9 mouse cellular contexts compared by ENCODE assay signal in genomic region chr19:45737208-45737845, GRCm38 (mm10). TPM values are rescaled to one million over a fixed set of nuclear protein-coding genes. Genes with fewer than 3 reads are reported as not detected.
DNase-seq lines count a peak whose midpoint lies in the region; ATAC-seq and TF ChIP-seq lines count a peak whose summit lies in the region.
"Had no signal": no experiment of that assay in that cellular context is flagged by ENCODE, and none has a peak within 500 bp of the region (broad histone marks: within the 10 kb centered on the region; RNA-seq: fewer than 3 reads in every experiment).

No protein-coding gene starts in this region.

- no peak overlapping the region for H3K27ac ChIP-seq in lung, embryonic 14.5 days (ENCODE audit: low read depth)
- H3K27ac ChIP-seq in forebrain, embryonic 11.5 days (ENCODE audit: low read depth, low read length), result no peak overlapping the region
- H3K27ac ChIP-seq in limb, embryonic 12.5 days, result no peak overlapping the region
- H3K27ac ChIP-seq in small intestine, adult 2 months (ENCODE audit: insufficient read depth, low read depth, low read length), result no peak overlapping the region

- H3K4me1 ChIP-seq in lung, embryonic 14.5 days (ENCODE audit: insufficient read depth), result peaks cover 9% of the 10 kb centered on the region; the same call in 1 of the 2 replicates
- peaks cover 11% of the 10 kb centered on the region for H3K4me1 ChIP-seq in forebrain, embryonic 11.5 days (replicated peaks; ENCODE audit: control insufficient read depth, insufficient read depth, low read length)
- peaks cover 69% of the 10 kb centered on the region for H3K4me1 ChIP-seq in limb, embryonic 12.5 days (replicated peaks)
- peaks cover 7% of the 10 kb centered on the region for H3K4me1 ChIP-seq in small intestine, adult 2 months (ENCODE audit: control insufficient read depth, insufficient read depth, insufficient read length, low read length)

- no peak for TF ChIP-seq CTCF in lung, embryonic 14.5 days (IDR thresholded peaks at IDR 0.05; ENCODE audit: low read depth)
- TF ChIP-seq CTCF in small intestine, adult 2 months (IDR thresholded peaks at IDR 0.05; ENCODE audit: extremely low read depth, insufficient read length, insufficient replicate concordance, low read depth, low read length), result no peak

- H3K4me3 ChIP-seq in lung, embryonic 14.5 days (ENCODE audit: low read depth, low read length), result peak overlapping the region; percentile 27
- peak overlapping the region; percentile 13; the same call in 1 of the 2 replicates for H3K4me3 ChIP-seq in forebrain, embryonic 11.5 days (ENCODE audit: low read depth, low read length)
- peak overlapping the region; percentile 29 for H3K4me3 ChIP-seq in limb, embryonic 12.5 days (replicated peaks)
- H3K4me3 ChIP-seq in small intestine, adult 2 months (ENCODE audit: low read depth, low read length), result peak overlapping the region; percentile 2; the same call in 1 of the 2 replicates

- no peak overlapping the region for H3K9ac ChIP-seq in lung, embryonic 14.5 days
- peak overlapping the region; percentile 27 for H3K9ac ChIP-seq in forebrain, embryonic 11.5 days (ENCODE audit: low read length)
- peak overlapping the region; percentile 13; the same call in 1 of the 2 replicates for H3K9ac ChIP-seq in limb, embryonic 12.5 days (replicated peaks)

- H3K27me3 ChIP-seq in lung, embryonic 14.5 days (ENCODE audit: insufficient read depth, low read length), result peaks cover 99% of the 10 kb centered on the region
- peaks cover 93% of the 10 kb centered on the region for H3K27me3 ChIP-seq in forebrain, embryonic 11.5 days (ENCODE audit: control insufficient read depth, insufficient read depth, low read length)
- H3K27me3 ChIP-seq in limb, embryonic 12.5 days, result peaks cover 98% of the 10 kb centered on the region
- peaks cover 68% of the 10 kb centered on the region for H3K27me3 ChIP-seq in small intestine, adult 2 months (ENCODE audit: control insufficient read depth, insufficient read depth, low read length)

- H3K36me3 ChIP-seq in lung, embryonic 14.5 days (ENCODE audit: insufficient read depth), result no peaks in the 10 kb centered on the region
- H3K36me3 ChIP-seq in forebrain, embryonic 11.5 days (ENCODE audit: control insufficient read depth, insufficient read depth, low read length), result no peaks in the 10 kb centered on the region
- H3K36me3 ChIP-seq in limb, embryonic 12.5 days, result no peaks in the 10 kb centered on the region
- H3K36me3 ChIP-seq in small intestine, adult 2 months (ENCODE audit: control insufficient read depth, insufficient read depth, low read length), result no peaks in the 10 kb centered on the region

- WGBS in lung, embryonic 14.5 days, result 15% methylated on average over 23 of the region's 23 CpGs
- WGBS in forebrain, embryonic 11.5 days, result 6% methylated on average over 19 of the region's 23 CpGs
- WGBS in limb, embryonic 12.5 days, result 10% methylated on average over 23 of the region's 23 CpGs
- 25% methylated on average over 23 of the region's 23 CpGs for WGBS in small intestine, adult 2 months

- peak; percentile 39; the same call in 1 of the 2 replicates for ATAC-seq in lung, embryonic 14.5 days (ENCODE audit: insufficient read depth)
- ATAC-seq in forebrain, embryonic 11.5 days (replicated peaks; ENCODE audit: low FRiP score), result no peak; the same call in 1 of the 2 replicates
- peak; percentile 10; the same call in 1 of the 2 replicates for ATAC-seq in limb, embryonic 12.5 days (ENCODE audit: insufficient number of reproducible peaks, insufficient read depth, low FRiP score, low TSS enrichment, low read depth)
- ATAC-seq in megakaryocyte progenitor cell, adult 5-6 weeks (replicated peaks; ENCODE audit: poor library complexity), result no peak

- H3K9me3 ChIP-seq in lung, embryonic 14.5 days (ENCODE audit: low read depth, low read length), result no peaks in the 10 kb centered on the region
- H3K9me3 ChIP-seq in forebrain, embryonic 11.5 days (ENCODE audit: control insufficient read depth, low read length), result no peaks in the 10 kb centered on the region
- H3K9me3 ChIP-seq in limb, embryonic 12.5 days, result no peaks in the 10 kb centered on the region

- DNase-seq in lung, embryonic 14.5 days, result no peak
- no peak for DNase-seq in lung, postnatal 14 days
- DNase-seq in forebrain, embryonic 11.5 days (ENCODE audit: low spot score), result peak; percentile 57
- no peak for DNase-seq in ovary, postnatal 36 days (ENCODE audit: low spot score)
- DNase-seq in layer of hippocampus, adult 9-11 months, result no peak

- no peak for TF ChIP-seq POLR2A in small intestine, adult 2 months (IDR thresholded peaks at IDR 0.05; ENCODE audit: low read depth, low read length)

- H3K4me2 ChIP-seq in lung, embryonic 14.5 days, result peak overlapping the region; percentile 62
- H3K4me2 ChIP-seq in forebrain, embryonic 11.5 days (ENCODE audit: low read depth, low read length, severe bottlenecking), result peak overlapping the region; percentile 44
- peak overlapping the region; percentile 57 for H3K4me2 ChIP-seq in limb, embryonic 12.5 days

RNA-seq across cellular contexts. Expression of gene Fgf8, which starts 5.4 kb away (rescaled TPM):
- not detected in 2 replicates for polyA plus RNA-seq in lung, embryonic 14.5 days (2014; fragmentation: Nextera tagmentation; extraction: Ambion mirVana)
- polyA plus RNA-seq in forebrain, embryonic 11.5 days (2014; fragmentation: Nextera tagmentation; extraction: Ambion mirVana), result 18.3 and 22.2 TPM in 2 replicates
- polyA plus RNA-seq in limb, embryonic 12.5 days (2016; fragmentation: Nextera tagmentation; extraction: Ambion mirVana), result 16.1 and 18.3 TPM in 2 replicates
- polyA plus RNA-seq in small intestine, adult 2 months (2012; rRNA removed), result not detected in 2 replicates
- total RNA-seq in megakaryocyte progenitor cell, adult 5-6 weeks (2015), result not detected in 2 replicates
- not detected in 2 replicates for total RNA-seq in megakaryocyte progenitor cell, adult 5-6 weeks (2017)
- polyA plus RNA-seq: large intestine, adult 2 months had no signal

RNA-seq across cellular contexts. Expression of gene Npm3, which starts 12.1 kb away (rescaled TPM):
- polyA plus RNA-seq in lung, embryonic 14.5 days (2014; fragmentation: Nextera tagmentation; extraction: Ambion mirVana), result 19.7 and 20.0 TPM in 2 replicates
- 13.1 and 18.2 TPM in 2 replicates for polyA plus RNA-seq in forebrain, embryonic 11.5 days (2014; fragmentation: Nextera tagmentation; extraction: Ambion mirVana)
- polyA plus RNA-seq in limb, embryonic 12.5 days (2016; fragmentation: Nextera tagmentation; extraction: Ambion mirVana), result 12.2 and 12.8 TPM in 2 replicates
- polyA plus RNA-seq in small intestine, adult 2 months (2012; rRNA removed), result 12.9 and 24.5 TPM in 2 replicates
- 105 and 126 TPM in 2 replicates for total RNA-seq in megakaryocyte progenitor cell, adult 5-6 weeks (2015)
- 115 and 121 TPM in 2 replicates for total RNA-seq in megakaryocyte progenitor cell, adult 5-6 weeks (2017)

RNA-seq across cellular contexts. Expression of gene Mgea5, which starts 46.3 kb away (rescaled TPM):
- polyA plus RNA-seq in lung, embryonic 14.5 days (2014; fragmentation: Nextera tagmentation; extraction: Ambion mirVana), result 58.3 and 61.8 TPM in 2 replicates
- 83.4 and 88.9 TPM in 2 replicates for polyA plus RNA-seq in forebrain, embryonic 11.5 days (2014; fragmentation: Nextera tagmentation; extraction: Ambion mirVana)
- 84.2 and 87.9 TPM in 2 replicates for polyA plus RNA-seq in limb, embryonic 12.5 days (2016; fragmentation: Nextera tagmentation; extraction: Ambion mirVana)
- 3.4 and 8.3 TPM in 2 replicates for polyA plus RNA-seq in small intestine, adult 2 months (2012; rRNA removed)
- 65.4 and 66.0 TPM in 2 replicates for total RNA-seq in megakaryocyte progenitor cell, adult 5-6 weeks (2015)
- total RNA-seq in megakaryocyte progenitor cell, adult 5-6 weeks (2017), result 109 and 124 TPM in 2 replicates

Comparison
In these comparisons a context has a peak if more than half of its experiments do, and no peak if none do; other contexts are left out.
1. ATAC-seq: peak in lung, embryonic 14.5 days (single experiment) and limb, embryonic 12.5 days (single experiment); none in forebrain, embryonic 11.5 days (single experiment) and megakaryocyte progenitor cell, adult 5-6 weeks (single experiment).
2. RNA of gene Fgf8, which starts 5.4 kb away (polyA plus RNA-seq): 18.3 to 22.2 TPM in forebrain, embryonic 11.5 days and 16.1 to 18.3 TPM in limb, embryonic 12.5 days; not detected in small intestine, adult 2 months and not detected in lung, embryonic 14.5 days; every median in the first group is over 10 times any median in the second.
3. Peak in every context shown above with its lines, with median percentiles within 50 percentile points of each other: H3K4me2 ChIP-seq and H3K4me3 ChIP-seq.